ENCODE assay signal across 8 mouse cellular contexts in the genomic region with DNA sequence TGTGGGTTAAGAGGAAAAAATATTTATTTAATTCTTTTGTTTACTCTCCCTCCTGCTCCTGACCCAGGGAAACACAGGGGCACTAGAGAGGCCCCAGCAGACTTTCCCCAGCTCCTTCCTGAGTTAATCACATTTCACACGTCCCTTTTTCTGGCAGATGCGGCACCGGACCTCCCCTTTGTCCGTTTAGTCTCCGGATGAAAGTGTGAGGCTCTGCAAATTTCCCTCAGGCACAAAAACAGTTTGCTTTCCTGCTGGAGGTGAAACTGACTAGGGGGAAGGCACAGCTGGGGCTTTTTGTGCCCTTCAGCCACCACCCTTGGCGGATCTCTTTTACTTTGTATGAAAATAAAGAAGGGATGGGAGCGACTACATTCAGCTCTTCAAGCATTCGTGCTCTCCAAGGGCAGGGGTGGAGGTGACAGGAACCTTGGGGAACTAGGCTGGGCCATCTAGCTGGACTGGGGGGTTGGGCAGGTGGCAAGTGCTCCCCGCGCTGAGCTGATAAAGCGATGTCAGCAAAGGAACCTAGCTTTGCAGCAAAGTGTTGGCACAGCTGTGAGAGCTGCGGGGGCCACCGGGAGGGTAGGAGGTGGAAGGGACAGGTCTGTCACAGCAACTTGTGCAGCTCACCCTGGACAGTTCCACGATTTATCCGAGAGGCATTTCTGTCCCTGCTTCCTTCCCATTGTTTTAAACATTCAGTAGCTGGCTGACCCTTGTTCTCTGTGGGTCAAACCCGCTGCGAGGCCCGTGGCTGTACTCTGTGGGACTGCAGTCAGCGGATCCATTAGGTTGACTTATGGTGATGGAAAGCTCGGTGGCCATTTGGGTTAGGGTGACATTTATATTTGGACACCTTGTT.
DNase-seq lines count a peak whose midpoint lies in the region; ATAC-seq and TF ChIP-seq lines count a peak whose summit lies in the region.

No protein-coding gene starts in this region.

- no peaks in the 10 kb centered on the region for H3K36me3 ChIP-seq in stomach, embryonic 14.5 days (ENCODE audit: control insufficient read depth, insufficient read depth, low read length)
- H3K36me3 ChIP-seq in stomach, postnatal 0 days (ENCODE audit: control insufficient read depth, insufficient read depth, low read length): no peaks in the 10 kb centered on the region
- H3K36me3 ChIP-seq in stomach, embryonic 16.5 days (ENCODE audit: control insufficient read depth, insufficient read depth, low read length): no peaks in the 10 kb centered on the region

- H3K9me3 ChIP-seq in stomach, embryonic 14.5 days (ENCODE audit: control insufficient read depth, low read depth, low read length): no peaks in the 10 kb centered on the region
- no peaks in the 10 kb centered on the region for H3K9me3 ChIP-seq in stomach, postnatal 0 days (ENCODE audit: control insufficient read depth, low read length)
- H3K9me3 ChIP-seq in stomach, embryonic 16.5 days (replicated peaks; ENCODE audit: control insufficient read depth, low read length): no peaks in the 10 kb centered on the region

- TF ChIP-seq CTCF in stomach, postnatal 0 days (IDR thresholded peaks at IDR 0.05; ENCODE audit: low read depth): no peak

- H3K27me3 ChIP-seq in stomach, embryonic 14.5 days (ENCODE audit: control insufficient read depth, insufficient read depth, low read length): no peaks in the 10 kb centered on the region
- no peaks in the 10 kb centered on the region for H3K27me3 ChIP-seq in stomach, postnatal 0 days (ENCODE audit: control insufficient read depth, insufficient read depth, low read length)
- H3K27me3 ChIP-seq in stomach, embryonic 16.5 days (ENCODE audit: control insufficient read depth, insufficient read depth, low read length): no peaks in the 10 kb centered on the region

- H3K27ac ChIP-seq in stomach, embryonic 14.5 days (ENCODE audit: low read length): no peak overlapping the region
- no peak overlapping the region for H3K27ac ChIP-seq in stomach, postnatal 0 days (replicated peaks)
- H3K27ac ChIP-seq in stomach, embryonic 16.5 days (ENCODE audit: low read length): no peak overlapping the region

- WGBS in stomach, embryonic 14.5 days: 10% methylated on average over 20 of the region's 20 CpGs
- 15% methylated on average over 20 of the region's 20 CpGs for WGBS in stomach, postnatal 0 days
- 8% methylated on average over 20 of the region's 20 CpGs for WGBS in stomach, embryonic 16.5 days

- peak overlapping the region; percentile 25; the same call in 1 of the 2 replicates for H3K4me2 ChIP-seq in stomach, embryonic 14.5 days (replicated peaks; ENCODE audit: low read depth, low read length)
- no peak overlapping the region; the same call in 1 of the 2 replicates for H3K4me2 ChIP-seq in stomach, postnatal 0 days (replicated peaks; ENCODE audit: low read depth)
- H3K4me2 ChIP-seq in stomach, embryonic 16.5 days (ENCODE audit: low read depth, low read length): peak overlapping the region; percentile 31

- TF ChIP-seq EP300 in stomach, postnatal 0 days (optimal IDR thresholded peaks at IDR 0.05): no peak

- peaks cover 10% of the 10 kb centered on the region for H3K4me1 ChIP-seq in stomach, embryonic 14.5 days (ENCODE audit: control insufficient read depth, insufficient read depth, low read length)
- peaks cover 3% of the 10 kb centered on the region; the same call in 1 of the 2 replicates for H3K4me1 ChIP-seq in stomach, postnatal 0 days (replicated peaks; ENCODE audit: control insufficient read depth, insufficient read depth)
- peaks cover 10% of the 10 kb centered on the region for H3K4me1 ChIP-seq in stomach, embryonic 16.5 days (ENCODE audit: control insufficient read depth, insufficient read depth, low read length)

- no peak overlapping the region for H3K4me3 ChIP-seq in stomach, embryonic 14.5 days (ENCODE audit: low read depth, low read length)
- H3K4me3 ChIP-seq in stomach, postnatal 0 days (ENCODE audit: low read depth, low read length): no peak overlapping the region
- no peak overlapping the region for H3K4me3 ChIP-seq in stomach, embryonic 16.5 days (replicated peaks; ENCODE audit: low read length)

- peak; percentile 17 for DNase-seq in adrenal gland, postnatal 10 days
- no peak for DNase-seq in adrenal gland, adult 8-10 months
- DNase-seq in stomach, postnatal 0 days (ENCODE audit: low spot score): no peak
- DNase-seq in kidney, postnatal 4 days: peak; percentile 42 to 46
- no peak for DNase-seq in right cerebral cortex, adult 18-20 months
- DNase-seq in left cerebral cortex, postnatal 14 days (ENCODE audit: low spot score in 2 of 2): no peak

- intact Hi-C loops in left cerebral cortex, postnatal 14 days (cut with DNase I): no loop called here

- ATAC-seq in stomach, embryonic 14.5 days (ENCODE audit: insufficient number of reproducible peaks, insufficient read depth, low FRiP score, low read depth): peak; percentile 61; the same call in 1 of the 2 replicates
- no peak for ATAC-seq in stomach, postnatal 0 days (ENCODE audit: low FRiP score, low TSS enrichment)
- ATAC-seq in stomach, embryonic 16.5 days (ENCODE audit: insufficient read depth, low FRiP score): 0 out of 2 replicates have a peak, but pooled peaks have one; percentile 33

- H3K9ac ChIP-seq in stomach, embryonic 14.5 days (replicated peaks; ENCODE audit: low read depth, low read length): no peak overlapping the region
- no peak overlapping the region for H3K9ac ChIP-seq in stomach, postnatal 0 days (ENCODE audit: low read length)
- no peak overlapping the region for H3K9ac ChIP-seq in stomach, embryonic 16.5 days (ENCODE audit: low read length)

Comparison
In these comparisons a context has a peak if more than half of its experiments do, and no peak if none do; other contexts are left out.
1. DNase-seq: peak in adrenal gland, postnatal 10 days (single experiment) and kidney, postnatal 4 days (2 of 2); none in adrenal gland, adult 8-10 months (single experiment), stomach, postnatal 0 days (single experiment), right cerebral cortex, adult 18-20 months (single experiment) and left cerebral cortex, postnatal 14 days (0 of 2).